Mouse (Mus musculus) lung, adult 18-20 months (tissue): ENCODE data around the gene P2rx2.

Experiments used
- DNase-seq, 2 experiments: peaks; one replicate each; pipeline ENCODE4 v3.0.0; 2022; ENCODE audit warnings: mixed read lengths in 2 of 2

P2rx2 gene

DNA sequence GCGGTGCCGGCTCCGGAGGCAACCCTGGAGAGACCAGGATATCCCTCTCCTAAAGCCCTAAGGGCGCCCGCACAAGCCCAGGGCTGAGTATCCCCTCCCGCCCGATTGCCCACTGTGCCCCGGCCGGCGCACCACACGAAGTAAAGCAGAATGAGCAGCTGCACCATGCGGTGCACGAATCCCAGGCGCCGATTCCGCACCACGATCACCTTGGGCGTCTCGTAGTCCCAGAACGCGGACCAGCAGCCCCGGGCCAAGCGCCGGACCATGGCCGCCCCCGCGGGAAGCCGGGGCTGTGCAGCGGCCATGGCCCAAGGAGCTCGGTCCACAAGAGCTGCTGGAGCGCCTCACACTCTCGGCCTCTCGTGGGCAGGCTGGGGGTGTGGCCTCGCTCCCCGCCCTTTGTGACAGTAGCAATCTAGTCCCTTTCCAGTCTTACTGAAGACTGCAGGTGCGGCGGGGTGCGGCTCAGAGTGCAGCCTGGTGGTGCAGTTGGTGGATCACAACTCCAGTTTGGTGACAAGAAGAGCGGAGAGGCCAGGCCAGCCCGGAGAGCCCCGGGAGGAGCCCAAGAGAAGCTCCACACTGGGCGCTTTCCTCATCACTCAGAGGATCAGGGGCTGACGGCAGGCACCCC lies at the start of gene P2rx2:
TSS of gene P2rx2 (minus strand) at position 565 of the 637 bp plus-strand sequence.
- peak; percentile 67 to 72 for DNase-seq

DNA sequence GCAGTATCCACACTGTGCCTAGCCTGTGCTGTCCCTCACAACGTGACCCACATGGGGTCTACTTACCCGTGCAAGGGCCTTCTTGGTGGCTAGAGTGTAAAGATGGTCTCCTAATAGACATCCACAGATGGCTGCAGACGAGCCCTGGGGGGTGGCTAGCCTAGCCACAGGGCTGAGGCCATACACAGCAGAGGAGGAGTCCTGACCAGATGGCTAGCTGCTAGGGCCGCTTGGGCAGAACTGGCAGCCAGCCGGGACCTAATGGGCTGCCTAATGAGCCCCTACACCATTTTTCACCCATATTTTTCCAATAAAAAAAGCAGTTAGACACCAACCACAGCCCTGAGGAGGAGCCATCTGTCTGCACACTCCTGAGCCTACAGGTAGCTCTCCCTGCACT lies 49.7 kb upstream of the P2rx2 start:
- no peak for DNase-seq

DNA sequence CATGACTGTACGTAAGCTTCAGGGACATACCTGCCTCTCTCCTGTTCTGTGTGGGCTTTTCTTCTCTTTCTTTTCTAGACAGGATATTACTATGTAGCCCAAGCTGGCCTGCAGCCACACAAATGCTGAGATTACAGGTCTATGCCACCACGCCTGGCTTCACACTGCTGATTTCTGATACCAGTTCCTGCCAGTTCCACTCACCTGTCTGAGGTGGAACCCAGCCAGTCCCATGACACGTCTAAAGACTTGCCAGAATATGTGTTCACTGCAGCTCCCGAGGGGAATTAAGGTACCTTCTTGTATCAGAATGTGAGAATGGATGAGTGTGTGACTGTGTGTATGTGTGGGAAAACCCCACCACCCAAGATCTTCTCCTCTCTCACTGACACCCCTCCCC lies 47.6 kb upstream of the P2rx2 start:
- no peak for DNase-seq

DNA sequence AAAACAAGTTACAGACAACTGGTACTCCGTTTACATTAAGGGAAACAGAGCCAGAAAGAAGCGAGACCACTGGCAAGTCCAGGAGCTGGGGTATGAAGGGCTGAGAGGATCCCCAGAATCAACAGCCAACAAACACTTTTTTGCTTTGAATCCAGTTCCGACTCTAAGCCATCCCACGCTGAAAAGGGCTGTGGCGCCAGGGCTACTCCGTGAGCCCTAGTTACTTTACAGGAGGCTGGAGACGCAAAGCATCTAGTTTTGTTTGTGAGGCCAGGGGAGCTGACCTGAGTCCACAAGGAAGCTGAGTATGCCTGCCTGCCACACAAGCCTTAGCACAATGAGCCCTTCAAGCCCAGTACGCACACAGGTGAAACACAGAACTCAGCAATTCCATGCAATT lies 44.3 kb upstream of the P2rx2 start:
- no peak for DNase-seq

DNA sequence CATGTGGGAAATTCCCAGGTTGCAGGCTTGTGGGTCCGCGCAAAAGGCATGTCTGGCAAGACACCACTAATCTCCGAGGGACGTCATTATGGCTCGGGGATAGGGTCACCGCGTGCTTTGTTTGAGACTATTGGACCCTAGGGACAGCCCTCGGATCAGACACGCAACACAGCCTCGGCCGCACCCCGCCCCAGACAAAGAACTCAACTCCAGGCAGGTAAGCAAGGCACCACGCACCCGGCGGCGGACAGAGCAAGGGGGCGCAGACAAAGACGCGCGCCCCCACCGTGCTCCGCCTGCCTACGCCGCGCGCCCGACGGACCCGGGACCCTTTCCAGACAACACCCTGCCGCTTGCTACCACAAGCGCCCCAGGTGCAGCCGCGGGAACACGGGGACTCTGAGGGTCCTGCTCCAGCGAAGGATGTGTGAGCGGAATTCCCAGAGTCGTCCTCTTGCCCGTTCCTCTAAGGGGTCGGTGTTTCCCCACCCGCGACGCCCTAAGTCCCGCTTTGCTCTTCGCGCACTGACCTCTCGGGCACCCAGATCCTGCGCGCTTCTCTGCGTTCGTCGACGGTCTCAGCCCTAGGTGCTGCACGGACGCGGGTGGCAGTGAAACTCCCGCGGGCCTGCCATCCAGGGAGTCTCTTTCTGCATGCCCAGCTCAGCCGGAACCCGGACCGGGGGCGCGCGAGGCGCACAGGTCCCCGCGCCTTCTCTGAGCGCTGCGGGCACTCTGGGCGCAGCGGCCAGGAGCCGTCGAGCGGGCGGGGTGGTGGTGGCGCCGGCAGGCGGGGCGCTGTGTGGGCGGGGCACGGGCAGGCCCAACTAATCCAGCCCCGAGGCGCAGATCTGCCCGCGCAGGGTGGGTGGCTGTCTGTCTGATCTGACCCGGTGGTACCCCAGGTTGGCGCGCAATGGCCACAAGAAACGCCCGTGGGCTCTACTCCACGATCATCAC lies 43.6 kb upstream of the P2rx2 start:
- peak; percentile 63 to 66 for DNase-seq

DNA sequence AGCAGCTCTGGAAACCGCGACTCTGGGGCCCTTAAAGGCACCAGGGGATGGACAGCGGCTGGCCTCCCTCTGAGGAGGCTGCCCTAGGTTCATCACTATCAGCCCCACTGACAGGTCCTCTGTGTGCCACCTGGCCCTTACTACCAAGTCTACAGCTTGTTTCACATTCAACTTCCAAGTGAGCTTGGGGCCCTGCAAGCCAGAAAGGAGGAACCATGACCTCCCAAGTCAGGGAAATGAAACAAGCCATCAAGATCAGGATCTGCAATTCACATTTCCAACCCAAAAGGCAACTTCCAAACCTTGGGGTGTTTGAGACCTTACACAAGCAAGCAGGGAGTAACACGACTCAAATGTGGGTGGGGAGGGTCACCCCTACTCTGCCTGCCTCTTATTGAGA lies 42.3 kb upstream of the P2rx2 start:
- no peak for DNase-seq

DNA sequence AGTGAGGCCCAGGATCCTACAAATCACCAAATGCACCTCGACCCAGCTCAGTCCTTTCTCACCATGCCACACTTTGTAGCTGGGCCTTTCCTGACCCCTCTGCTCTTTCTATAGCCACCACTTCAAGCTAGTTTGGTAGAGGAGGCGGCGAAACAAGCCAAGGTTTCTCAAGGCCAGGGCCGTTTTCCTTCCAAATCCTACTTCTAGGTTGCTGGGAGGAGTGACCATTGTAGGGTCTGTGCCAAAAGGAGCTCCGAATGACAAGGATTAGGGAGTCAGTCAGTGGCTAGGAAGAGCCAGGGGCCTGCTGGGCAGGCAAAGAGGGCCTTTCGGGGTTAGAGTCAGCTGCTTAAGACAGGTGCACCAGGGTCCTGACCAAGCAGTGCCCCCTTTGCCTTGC lies 41.5 kb upstream of the P2rx2 start:
- no peak for DNase-seq

DNA sequence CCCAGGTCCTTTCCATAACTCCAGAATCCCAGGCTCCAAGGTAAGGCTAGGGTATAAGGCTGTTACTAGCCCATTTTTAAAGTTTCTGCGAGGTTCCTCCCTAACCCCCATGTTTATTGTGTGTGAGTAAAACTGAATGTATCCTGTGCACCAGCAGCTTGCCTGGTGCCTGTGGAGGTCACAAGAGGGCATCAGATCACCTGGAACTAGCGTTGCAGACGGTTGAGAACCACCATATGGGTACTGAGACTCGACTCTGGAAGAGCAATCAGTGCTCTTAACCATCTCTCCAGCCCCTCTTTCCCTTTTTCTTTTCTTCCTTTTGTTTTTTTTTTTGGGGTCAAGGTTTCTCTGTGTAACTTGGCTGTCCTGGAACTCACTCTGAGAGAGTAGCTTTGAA lies 36.8 kb upstream of the P2rx2 start:
- no peak for DNase-seq

DNA sequence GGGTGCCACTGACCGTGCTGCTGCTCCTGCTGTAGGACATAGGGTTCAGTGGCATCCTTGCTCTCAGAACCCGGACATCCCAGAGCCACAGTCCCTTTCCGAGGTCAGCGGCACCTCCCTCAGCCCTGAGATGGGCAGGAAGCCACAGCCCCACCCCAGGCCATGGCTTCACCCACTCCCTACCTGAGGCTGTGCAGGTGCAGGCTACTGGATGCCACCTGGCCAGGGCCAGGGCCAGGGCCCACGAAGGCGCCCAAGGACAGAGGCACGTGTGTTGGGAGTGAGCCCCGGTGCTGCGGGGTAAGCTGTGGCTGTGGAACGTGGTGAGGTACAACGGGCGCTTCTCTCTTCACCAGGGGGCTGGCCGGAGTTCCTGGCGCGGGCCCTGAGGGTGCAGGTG lies 36.1 kb upstream of the P2rx2 start:
- no peak for DNase-seq

DNA sequence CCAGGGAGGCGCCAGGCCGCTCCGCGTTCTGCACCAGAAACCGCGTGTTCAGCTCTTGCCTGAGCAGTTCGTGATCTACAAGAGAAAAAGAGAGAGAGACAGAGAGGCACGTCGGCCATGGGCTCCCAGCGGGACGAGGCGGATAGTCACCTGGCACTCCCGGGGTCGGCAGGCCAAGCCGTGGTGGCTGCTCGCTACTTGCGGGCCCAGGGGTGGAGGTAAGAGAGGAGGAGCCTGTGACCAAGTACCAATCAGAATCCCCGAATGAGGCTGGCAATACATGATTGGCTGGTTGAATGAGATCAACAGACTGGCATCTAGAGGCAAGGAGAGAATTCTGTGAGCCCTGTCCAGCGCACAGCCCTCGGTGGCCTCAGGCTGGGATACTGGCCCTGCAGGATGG lies 35.2 kb upstream of the P2rx2 start:
- no peak for DNase-seq

DNA sequence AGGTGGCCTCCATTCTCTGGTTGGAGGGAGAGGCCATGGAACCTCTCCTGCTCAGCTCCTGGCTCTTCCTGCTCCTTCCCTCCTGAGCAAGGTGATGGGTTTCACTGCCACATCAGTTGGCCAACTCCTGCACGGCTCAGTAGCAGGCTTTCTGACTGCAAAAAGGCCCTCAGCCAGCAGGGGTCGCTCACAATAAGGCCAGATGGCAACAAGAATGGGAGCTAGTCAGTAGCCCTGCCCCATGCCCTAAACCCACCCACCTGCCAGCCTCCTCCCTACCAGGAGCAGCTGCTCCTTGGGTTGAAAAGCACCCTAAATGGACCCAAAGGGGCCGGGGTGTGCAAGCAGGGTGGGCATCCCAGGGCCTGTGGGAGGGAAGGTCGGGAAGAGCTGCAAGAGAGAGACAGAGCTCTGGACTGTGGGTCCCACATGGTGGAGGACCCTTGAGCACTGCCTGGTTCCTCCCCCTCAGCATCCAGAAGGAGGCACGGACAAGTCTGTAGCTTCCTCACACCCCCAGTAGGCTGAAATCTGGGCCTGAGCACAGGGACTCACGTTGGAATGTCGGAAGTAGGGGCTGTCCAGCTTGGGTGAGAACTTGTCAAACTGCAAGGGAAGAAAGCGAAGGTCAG lies 33.9 kb upstream of the P2rx2 start:
- DNase-seq = peak; percentile 56 to 70

DNA sequence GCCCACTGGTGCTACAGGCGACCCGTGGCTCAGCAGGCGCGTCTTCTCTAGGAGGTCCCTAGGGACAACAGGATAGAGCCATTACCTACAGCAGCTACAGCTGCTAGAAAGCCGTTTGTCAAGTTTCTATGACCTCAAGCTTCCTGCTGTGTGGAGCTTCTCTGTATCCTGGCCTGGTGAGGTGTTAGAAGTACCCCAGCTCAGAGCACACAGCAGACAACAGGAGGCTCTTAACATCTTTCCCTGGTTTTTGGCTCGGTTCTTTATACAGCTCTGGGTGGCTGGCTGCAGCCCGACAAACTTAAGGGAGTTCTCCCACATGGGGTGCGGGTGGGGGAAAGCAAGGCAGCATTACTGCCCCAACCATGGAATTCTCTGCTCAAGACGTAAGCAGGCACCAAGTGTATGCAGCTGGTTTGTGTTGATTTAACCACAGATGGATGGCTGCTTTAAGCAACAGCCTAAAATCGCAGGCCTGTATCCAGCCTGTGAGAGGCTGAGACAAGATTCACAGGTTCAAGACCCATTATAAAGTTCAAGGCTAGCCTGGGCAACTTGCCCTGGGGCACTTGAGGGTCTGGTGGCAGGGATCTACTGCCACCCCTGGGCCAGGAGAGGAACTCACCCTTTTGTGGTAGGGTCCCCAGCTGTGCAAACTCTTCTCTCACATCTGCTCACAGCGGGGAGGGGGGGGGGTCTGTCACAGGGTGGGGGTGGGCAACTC lies 21.0 kb upstream of the P2rx2 start:
- DNase-seq = no peak

DNA sequence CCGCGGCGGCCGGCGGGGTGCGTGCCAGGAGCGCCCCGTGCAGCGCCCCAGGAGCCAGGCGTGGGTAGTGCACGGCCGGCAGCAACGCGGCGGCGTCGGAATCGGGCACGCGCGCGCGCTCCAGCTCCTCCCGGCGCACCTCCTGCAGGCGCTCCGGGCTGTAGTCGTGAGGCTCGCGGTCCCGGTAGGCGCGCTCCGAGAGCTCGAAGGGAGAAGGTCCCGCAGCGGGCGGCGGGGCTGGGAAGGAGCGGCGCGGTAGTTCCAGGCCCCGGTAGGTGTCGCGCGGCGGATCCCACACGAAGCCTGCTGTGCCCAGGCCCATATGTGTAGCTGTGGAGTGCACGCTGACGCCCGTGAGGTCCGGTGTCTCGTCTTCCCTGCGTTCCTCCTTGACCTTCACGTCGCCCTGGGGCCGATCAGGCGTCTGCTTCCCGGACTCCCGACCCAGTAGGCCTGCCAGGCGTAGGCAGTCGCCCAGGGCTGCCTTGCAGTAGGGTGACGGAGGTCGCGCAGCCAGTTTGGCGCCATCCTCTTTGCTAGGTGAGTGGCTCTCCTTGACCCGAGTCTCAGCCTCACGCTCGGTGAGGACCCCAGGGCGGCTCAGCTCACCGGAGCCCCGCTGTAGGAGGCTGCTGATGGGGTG lies 20.3 kb upstream of the P2rx2 start:
- peak; percentile 63 to 74 for DNase-seq

DNA sequence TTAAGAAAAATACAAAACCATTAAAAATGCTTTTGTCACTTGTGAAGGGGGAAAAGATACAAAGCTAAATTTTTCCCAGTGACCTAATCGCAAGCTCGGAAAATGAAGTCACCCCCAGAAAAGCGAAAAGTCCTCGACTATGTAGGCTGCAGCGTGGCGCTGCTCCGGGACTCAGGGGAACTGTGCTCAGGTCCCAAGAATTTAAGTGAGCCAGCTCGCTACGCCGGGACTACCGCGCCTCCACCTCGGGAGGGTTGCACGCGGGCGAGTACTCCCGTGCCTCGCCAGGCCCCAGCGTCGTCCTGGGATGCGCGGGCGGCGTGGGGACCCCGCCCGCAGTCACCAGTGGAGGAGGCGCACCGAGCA lies 19.8 kb upstream of the P2rx2 start:
- no peak for DNase-seq

DNA sequence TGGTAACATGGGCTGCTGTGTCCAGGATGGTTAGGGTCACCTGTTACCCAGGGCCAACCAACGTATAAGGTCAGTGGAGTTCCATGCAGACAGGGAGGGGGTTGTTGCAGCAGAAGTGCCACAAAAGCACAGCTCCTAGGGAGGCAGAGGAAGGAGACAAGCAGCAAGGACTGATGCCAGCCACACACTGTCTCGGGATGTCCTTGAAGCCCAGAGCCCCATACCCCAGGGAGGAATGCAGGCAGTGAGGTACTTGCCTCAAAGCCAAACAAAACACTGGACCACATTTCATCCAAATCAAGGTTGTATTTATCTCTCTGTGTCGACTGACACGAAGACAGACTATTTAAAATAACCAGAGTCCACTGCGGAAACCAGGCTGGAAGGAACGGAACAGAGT lies 18.5 kb upstream of the P2rx2 start:
- no peak for DNase-seq

DNA sequence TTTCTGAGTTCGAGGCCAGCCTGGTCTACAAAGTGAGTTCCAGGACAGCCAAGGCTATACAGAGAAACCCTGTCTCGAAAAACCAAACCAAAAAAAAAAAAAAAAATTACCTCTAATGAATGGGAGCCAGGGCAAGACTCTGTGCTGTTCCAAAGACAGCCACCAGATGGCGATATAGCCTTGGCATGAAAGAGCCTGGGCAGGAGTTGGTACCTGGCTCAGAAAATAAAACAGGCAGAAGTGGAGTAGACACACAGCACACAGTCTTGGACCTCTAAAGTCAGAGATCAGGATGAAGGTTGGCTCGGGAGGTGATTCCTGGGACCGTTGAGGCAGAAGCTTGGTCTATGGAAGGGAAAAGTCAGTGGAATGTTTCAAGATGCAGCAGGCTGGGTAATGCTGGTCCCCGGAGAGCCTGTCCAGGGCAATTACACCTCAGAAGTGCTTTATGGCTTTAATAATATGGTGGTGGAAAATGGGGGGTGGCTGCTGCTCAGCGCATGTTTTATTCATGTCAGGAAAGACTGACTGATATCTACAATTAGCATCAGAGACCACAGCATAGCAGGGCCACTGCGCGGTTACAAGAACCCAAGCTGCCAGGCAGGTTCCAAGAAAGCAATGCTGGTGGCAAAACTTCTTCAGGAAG lies 14.6 kb upstream of the P2rx2 start:
- peak; percentile 67 to 74 for DNase-seq

DNA sequence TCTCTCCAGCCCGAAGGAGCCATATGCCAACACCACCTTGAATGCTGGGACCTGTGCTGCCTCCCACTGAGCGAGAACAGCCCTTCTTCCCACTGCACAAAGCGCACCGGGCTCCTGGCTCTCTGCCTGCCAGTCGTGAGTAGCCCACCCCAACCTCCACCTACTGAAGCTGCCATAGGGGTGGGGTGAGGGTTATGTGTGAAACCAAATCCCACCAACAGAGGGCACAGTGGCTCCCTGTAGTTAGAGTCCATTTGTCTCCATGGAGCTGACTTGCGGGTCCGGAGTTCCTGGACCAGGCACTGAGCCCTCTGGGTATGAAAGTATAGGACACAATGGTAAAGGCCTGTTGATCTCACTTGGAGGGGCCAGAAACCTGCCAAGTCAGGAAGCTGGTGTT lies 11.7 kb upstream of the P2rx2 start:
- peak in 1 of 2 experiments; percentile 39 for DNase-seq

DNA sequence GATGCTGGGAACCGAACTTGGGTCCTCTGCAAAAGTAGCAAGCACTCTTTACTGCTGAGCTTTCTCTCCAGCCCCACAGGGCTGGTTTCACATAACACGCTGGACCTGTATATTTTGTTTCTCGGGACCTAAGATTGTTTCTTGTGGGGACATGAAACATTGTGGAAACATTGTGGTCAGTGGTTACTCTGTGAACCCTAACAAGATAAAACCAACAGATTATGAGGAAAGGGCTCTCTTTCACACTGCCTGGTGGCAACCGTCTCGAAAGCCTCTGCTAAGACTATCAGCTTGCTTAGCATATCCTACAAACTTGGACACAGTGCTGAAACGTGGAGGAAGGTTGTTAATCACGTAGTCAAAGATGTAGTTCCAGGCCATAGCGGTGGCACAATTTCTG lies 4.0 kb upstream of the P2rx2 start:
- no peak for DNase-seq

DNA sequence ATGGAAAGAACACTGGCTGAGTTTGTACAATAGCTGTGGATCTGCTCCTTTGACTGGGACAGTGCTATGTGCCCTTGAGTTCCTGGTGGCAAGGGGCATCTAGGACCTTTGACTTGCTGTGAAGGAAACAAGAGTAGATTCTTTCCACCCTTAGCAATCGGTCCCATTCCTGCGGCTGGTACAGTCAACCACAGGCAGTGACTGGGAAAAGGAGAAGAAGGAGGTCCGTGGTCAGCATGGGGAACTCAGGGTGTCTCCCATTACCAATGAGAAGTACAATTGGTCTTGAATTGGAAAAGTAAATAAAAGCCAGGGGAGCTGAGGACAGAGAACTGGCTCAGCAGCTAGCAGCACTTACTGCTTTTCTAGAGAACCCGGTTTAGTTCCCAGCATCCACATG lies 2.5 kb upstream of the P2rx2 start:
- DNase-seq = peak in 1 of 2 experiments; percentile 9

DNA sequence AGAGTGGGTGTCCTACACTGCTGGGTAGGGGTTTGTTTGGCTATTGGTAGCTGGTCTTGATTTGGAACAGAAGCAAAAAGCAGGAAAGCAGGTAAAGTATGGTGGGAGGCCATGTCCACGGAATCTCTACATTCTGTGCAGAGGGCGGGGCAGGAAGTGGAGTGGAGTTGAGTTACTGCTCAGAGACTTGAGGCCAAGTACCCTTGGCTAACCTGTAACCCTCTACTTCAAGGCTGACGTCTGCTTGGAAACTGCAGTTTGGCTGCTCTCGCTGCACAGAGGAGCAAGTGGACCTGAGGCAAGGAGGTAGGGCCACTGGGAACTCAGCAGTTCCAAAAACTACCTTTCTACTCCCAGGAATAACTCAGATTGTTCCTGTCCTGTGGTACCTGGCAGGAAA lies 1.5 kb upstream of the P2rx2 start, which contains the start of gene Lrcol1:
TSS of gene Lrcol1 (plus strand) at position 207 of the 400 bp plus-strand sequence.
- peak; percentile 14 to 55 for DNase-seq

DNA sequence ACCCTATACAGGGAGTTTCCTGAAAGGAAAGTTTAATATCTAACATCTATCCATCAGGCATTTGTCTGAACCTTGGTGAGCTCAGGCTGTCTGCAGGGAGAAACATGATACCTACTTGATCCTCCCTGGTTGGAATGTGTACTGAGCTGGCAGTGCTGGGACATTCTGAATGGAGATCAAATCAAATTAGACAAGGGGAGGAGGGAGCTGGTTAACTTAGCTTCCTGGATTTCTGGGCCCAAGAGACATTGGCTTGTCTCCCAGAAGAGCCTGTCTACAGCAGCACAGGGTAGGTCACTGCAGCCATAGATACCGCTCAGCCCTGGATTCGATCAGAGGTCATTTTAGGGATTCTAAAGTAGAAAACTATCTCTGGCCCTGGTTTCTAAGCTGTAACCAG lies 4.2 kb downstream of the P2rx2 start:
- DNase-seq = peak in 1 of 2 experiments; percentile 5

DNA sequence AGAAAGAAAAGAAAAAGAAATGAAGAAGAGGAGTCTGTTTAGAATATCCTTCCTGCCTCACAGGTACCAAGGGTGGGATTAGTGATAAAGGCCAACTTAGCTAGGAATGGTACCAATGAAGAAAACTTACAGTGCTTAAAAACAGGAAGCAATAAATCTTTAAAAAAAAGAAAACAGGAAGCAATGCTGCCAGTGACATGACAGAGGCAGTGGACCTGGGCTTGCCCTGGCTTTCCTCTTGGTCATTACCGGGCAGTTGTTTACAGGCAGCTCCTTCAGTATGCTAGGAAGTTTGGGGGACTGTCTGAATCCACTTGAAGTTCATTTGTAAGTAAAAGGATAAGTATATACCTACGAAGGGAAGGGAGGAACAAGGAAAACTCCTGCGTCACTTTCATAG lies 12.5 kb downstream of the P2rx2 start:
- no peak for DNase-seq
